Mouse (Mus musculus): ENCODE data around the gene Dbp. TPM values are rescaled to one million over a fixed set of nuclear protein-coding genes. Genes with fewer than 3 reads are reported as not detected.
A peak's percentile ranks its signal among the peaks of the same experiment; 100 is the strongest.

The Dbp gene
- total and polyA plus RNA-seq, 3 experiments = 7.9 to 11.0 (median 10.4) TPM

DNA sequence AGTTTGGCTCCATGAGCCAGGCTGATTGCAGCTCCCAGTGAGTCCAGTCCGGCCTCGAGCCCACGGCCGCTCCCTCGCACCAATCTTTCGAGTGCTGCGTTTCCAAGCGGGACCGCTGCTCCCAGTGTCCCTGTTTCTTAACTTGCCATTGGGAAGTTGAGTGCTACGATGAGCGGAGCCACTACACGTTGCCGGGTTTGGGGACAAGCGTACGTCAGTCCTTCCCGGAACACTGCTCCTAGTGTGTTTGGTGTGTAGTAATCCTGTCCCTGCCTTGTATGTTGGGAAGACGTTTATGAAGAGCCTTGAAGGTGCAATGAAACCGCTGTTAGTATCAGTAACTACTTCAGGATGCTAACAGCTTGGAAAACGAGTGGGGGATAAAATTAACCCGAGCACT, 13.4 kb downstream of the Dbp start:
- no peaks in the 10 kb centered on the region for H3K27me3 ChIP-seq (replicated peaks)
- H3K9ac ChIP-seq (ENCODE audit: insufficient read depth, low read depth) = peak overlapping the region; percentile 98
- peak overlapping the region; percentile 79 for H3K27ac ChIP-seq (ENCODE audit: insufficient read depth, low read depth)
- peaks cover 46 to 64% of the 10 kb centered on the region in 2 experiments for H3K36me3 ChIP-seq (replicated peaks in 1 of 2; ENCODE audit: control insufficient read depth in 1 of 2, insufficient read depth in 1 of 2, low read length in 1 of 2)
- H3K79me2 ChIP-seq (replicated peaks; ENCODE audit: control insufficient read depth, extremely low read depth, insufficient read depth, poor library complexity, severe bottlenecking) = peaks cover 47% of the 10 kb centered on the region
- H3K4me1 ChIP-seq (ENCODE audit: control insufficient read depth in 1 of 2, insufficient read depth in 2 of 2) = peaks cover 7 to 44% of the 10 kb centered on the region in 2 experiments; a peak in 3 of 4 replicates
- H3K4me2 ChIP-seq (ENCODE audit: insufficient read depth, low read depth, poor library complexity, severe bottlenecking) = no peak overlapping the region
- H3K9me3 ChIP-seq (replicated peaks; ENCODE audit: low read length) = no peaks in the 10 kb centered on the region
- dilution Hi-C loops (cut with MboI; ENCODE audit: extremely low pct_ligation_motif_present, extremely low pct_unique_long_range_greater_than_20kb, low sequenced_read_pairs) = no loop called here
- peak overlapping the region; percentile 95 to 100 (median 97) for H3K4me3 ChIP-seq (replicated peaks in 1 of 3; ENCODE audit: low read depth in 2 of 3, low read length in 2 of 3, poor library complexity in 1 of 3)
- in situ Hi-C loops (cut with MboI; ENCODE audit: low pct_ligation_motif_present, low pct_unique_long_range_greater_than_20kb, low sequenced_read_pairs) = no loop called here
- 0 out of 2 replicates have a peak, but pooled peaks have one; percentile 8 for TF ChIP-seq ZMIZ1 (IDR thresholded peaks at IDR 0.05; ENCODE audit: low read depth, low read length)
- TF ChIP-seq POLR2AphosphoS2 (IDR thresholded peaks at IDR 0.05; ENCODE audit: low read depth, low read length) = no peak
- TF ChIP-seq SIN3A (IDR thresholded peaks at IDR 0.05; ENCODE audit: low read length) = no peak
- no peak for TF ChIP-seq JUND (conservative IDR thresholded peaks at IDR 0.05; ENCODE audit: low read depth, low read length)
- no peak for TF ChIP-seq USF2 (conservative IDR thresholded peaks at IDR 0.05; ENCODE audit: low read depth, low read length)
- no peak for TF ChIP-seq USF1 (IDR thresholded peaks at IDR 0.05; ENCODE audit: low read depth, low read length)
- no peak for TF ChIP-seq CHD1 (IDR thresholded peaks at IDR 0.05; ENCODE audit: low read depth, low read length)
- peak; percentile 1; the same call in 1 of the 2 replicates for TF ChIP-seq MAX (IDR thresholded peaks at IDR 0.05; ENCODE audit: low read length)
- TF ChIP-seq RCOR1 (conservative IDR thresholded peaks at IDR 0.05; ENCODE audit: low read depth, low read length) = no peak
- TF ChIP-seq HCFC1 (IDR thresholded peaks at IDR 0.05; ENCODE audit: low read depth, low read length) = no peak
- TF ChIP-seq GABPA (IDR thresholded peaks at IDR 0.05; ENCODE audit: insufficient replicate concordance, low read depth, low read length) = no peak
- TF ChIP-seq SMC3 (IDR thresholded peaks at IDR 0.05; ENCODE audit: low read depth, low read length) = no peak
- TF ChIP-seq MYC (IDR thresholded peaks at IDR 0.05; ENCODE audit: low read depth, low read length) = no peak
- no peak for TF ChIP-seq TCF12 (IDR thresholded peaks at IDR 0.05; ENCODE audit: low read depth, low read length)
- DNase-seq (ENCODE audit: extremely low read depth) = no peak

DNA sequence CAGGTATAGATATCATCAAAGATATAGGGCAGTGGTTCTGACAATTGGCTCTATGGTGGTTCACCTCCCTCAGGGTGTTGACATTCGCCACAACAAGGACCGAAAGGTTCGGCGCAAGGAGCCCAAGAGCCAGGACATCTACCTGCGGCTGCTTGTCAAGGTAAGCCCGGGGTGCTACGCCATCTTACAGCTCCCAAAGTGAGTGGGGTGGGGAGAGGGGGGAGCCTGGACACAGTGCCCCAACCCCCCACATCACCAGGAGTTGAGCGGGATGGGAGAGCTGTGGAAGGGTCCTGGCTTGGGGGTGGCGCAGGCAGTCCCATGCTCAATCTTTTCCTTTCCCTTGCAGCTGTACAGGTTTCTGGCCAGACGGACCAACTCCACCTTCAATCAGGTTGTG, 14.3 kb downstream of the Dbp start:
- H3K4me2 ChIP-seq (ENCODE audit: insufficient read depth, low read depth, poor library complexity, severe bottlenecking) = peak overlapping the region; percentile 39
- 0 out of 2 replicates have a peak, but pooled peaks have one; percentile 15 for TF ChIP-seq ZMIZ1 (IDR thresholded peaks at IDR 0.05; ENCODE audit: low read depth, low read length)
- TF ChIP-seq NELFE (IDR thresholded peaks at IDR 0.05; ENCODE audit: low read depth, low read length) = no peak
- no peak for TF ChIP-seq E2F4 (IDR thresholded peaks at IDR 0.05; ENCODE audit: insufficient replicate concordance, low read depth, low read length)
- TF ChIP-seq MYC (IDR thresholded peaks at IDR 0.05; ENCODE audit: low read depth, low read length) = no peak
- TF ChIP-seq UBTF (IDR thresholded peaks at IDR 0.05; ENCODE audit: low read depth, low read length) = no peak
- peak; percentile 35; the same call in 1 of the 2 replicates for TF ChIP-seq MXI1 (IDR thresholded peaks at IDR 0.05; ENCODE audit: low read depth, low read length)
- TF ChIP-seq MAX (IDR thresholded peaks at IDR 0.05; ENCODE audit: low read length) = no peak
- H3K79me2 ChIP-seq (replicated peaks; ENCODE audit: control insufficient read depth, extremely low read depth, insufficient read depth, poor library complexity, severe bottlenecking) = peaks cover 43% of the 10 kb centered on the region
- peaks cover 7 to 40% of the 10 kb centered on the region in 2 experiments; a peak in 3 of 4 replicates for H3K4me1 ChIP-seq (ENCODE audit: control insufficient read depth in 1 of 2, insufficient read depth in 2 of 2)
- in situ Hi-C loops (cut with MboI; ENCODE audit: low pct_ligation_motif_present, low pct_unique_long_range_greater_than_20kb, low sequenced_read_pairs) = no loop called here
- H3K9me3 ChIP-seq (replicated peaks; ENCODE audit: low read length) = no peaks in the 10 kb centered on the region
- H3K9ac ChIP-seq (ENCODE audit: insufficient read depth, low read depth) = peak overlapping the region; percentile 98
- H3K36me3 ChIP-seq (replicated peaks in 1 of 2; ENCODE audit: control insufficient read depth in 1 of 2, insufficient read depth in 1 of 2, low read length in 1 of 2) = peaks cover 51 to 64% of the 10 kb centered on the region in 2 experiments
- peak overlapping the region; percentile 14; the same call in 1 of the 2 replicates for H3K27ac ChIP-seq (ENCODE audit: insufficient read depth, low read depth)
- H3K27me3 ChIP-seq (replicated peaks) = no peaks in the 10 kb centered on the region
- no peak for DNase-seq (ENCODE audit: extremely low read depth)
- dilution Hi-C loops (cut with MboI; ENCODE audit: extremely low pct_ligation_motif_present, extremely low pct_unique_long_range_greater_than_20kb, low sequenced_read_pairs) = no loop called here
- peak overlapping the region; percentile 95 to 100 (median 97) for H3K4me3 ChIP-seq (replicated peaks in 1 of 3; ENCODE audit: low read depth in 2 of 3, low read length in 2 of 3, poor library complexity in 1 of 3)
